Mouse (Mus musculus): Measurements from ENCODE around the gene Kcnq2. TPM values are rescaled to one million over a fixed set of nuclear protein-coding genes. Genes with fewer than 3 reads are reported as not detected.

Kcnq2 gene
- polyA plus RNA-seq, 1 experiment: not detected

DNA sequence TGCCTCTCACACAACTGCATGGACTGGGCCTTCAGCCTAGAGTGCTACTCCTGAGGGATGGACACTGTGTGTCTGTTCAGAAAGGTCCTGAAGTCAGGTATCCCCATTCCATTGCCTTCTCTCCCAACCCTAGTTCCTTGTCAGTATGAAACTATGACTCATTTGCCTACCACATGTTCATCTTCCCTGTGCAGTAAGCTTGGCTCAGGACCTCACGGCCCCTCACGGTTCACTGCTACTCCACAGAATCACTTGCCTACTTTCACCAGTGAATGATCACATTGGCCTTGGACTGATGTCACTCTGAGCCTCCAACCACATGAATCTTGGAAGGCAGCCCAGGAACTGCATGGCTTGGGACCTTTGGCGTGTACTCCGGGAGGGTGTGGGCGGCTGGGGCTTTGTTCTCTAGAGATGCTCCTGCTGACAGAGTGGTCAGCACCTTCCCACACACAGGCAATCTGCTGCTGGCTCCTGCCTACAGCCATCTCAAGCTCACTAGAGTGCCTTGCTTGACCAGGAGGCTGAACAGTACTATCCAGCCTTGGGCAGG, 4.6 kb upstream of the Kcnq2 start:
- H3K36me3 ChIP-seq (ENCODE audit: control insufficient read depth, insufficient read depth, low read length): no peaks in the 10 kb centered on the region
- H3K4me1 ChIP-seq (ENCODE audit: control insufficient read depth, insufficient read depth, insufficient read length): no peaks in the 10 kb centered on the region
- no peak overlapping the region for H3K4me3 ChIP-seq (ENCODE audit: extremely low read depth, insufficient read depth, insufficient read length)
- no peak for DNase-seq (ENCODE audit: low read depth in 1 of 2, low spot score in 2 of 2)
- 88% methylated on average over 5 of the region's 5 CpGs for WGBS
- peaks cover 5% of the 10 kb centered on the region for H3K27me3 ChIP-seq (ENCODE audit: control insufficient read depth, insufficient read depth, low read length)
- no peak overlapping the region for H3K27ac ChIP-seq (ENCODE audit: insufficient read depth, low read length)
- TF ChIP-seq POLR2A (IDR thresholded peaks at IDR 0.05; ENCODE audit: low read depth, low read length): no peak

DNA sequence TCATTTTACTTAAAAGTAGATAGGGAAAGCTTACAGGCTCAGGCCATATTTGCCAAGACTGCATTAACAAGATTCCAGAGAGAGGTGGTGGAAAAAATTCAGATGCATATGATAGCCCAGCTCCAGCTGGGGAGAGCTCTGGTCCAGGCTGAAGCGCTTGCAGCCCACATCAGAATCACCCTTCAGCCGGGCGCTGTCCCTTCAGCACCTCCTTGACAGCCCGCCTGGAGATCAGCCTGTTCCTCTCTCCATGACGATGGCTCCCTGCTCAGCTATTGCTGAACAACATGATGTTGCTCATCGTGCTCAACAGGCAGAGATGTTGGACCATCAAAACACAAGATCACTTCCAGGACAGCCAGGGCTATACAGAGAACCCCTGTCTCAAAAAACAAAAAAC, 1.8 kb upstream of the Kcnq2 start:
- Histone ChIP-seq H3K27me3 (ENCODE audit: control insufficient read depth, insufficient read depth, low read length) (peaks cover 12% of the 10 kb centered on the region), H3K4me1 (ENCODE audit: control insufficient read depth, insufficient read depth, insufficient read length) (no peaks in the 10 kb centered on the region), H3K27ac (ENCODE audit: insufficient read depth, low read length) (no peak overlapping the region), H3K36me3 (ENCODE audit: control insufficient read depth, insufficient read depth, low read length) (no peaks in the 10 kb centered on the region), H3K4me3 (ENCODE audit: extremely low read depth, insufficient read depth, insufficient read length) (no peak overlapping the region)
- no peak for TF ChIP-seq CTCF (IDR thresholded peaks at IDR 0.05; ENCODE audit: extremely low read depth, insufficient read depth, insufficient read length, insufficient replicate concordance)
- no peak for TF ChIP-seq POLR2A (IDR thresholded peaks at IDR 0.05; ENCODE audit: low read depth, low read length)
- no peak for DNase-seq (ENCODE audit: low read depth in 1 of 2, low spot score in 2 of 2)
- WGBS: 2% methylated on average over 6 of the region's 6 CpGs

DNA sequence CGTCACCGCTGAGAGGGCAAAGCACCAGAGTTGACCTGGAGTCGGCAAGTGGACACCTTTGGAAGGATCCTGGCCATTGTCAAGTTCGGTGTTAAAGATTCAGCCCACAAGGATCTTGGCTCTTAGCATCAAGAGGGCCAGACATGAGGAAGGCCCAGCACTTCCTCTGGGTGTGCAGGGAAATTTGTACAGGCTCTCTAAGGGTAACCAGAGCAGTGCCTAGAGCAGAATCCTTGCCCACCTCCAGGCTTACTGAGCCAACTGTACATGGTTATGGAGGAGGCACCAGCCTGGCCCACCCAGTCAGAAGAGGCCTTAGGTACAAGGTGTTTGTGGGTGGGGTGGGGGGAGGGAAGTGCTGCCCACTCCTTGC, 332 bp upstream of the Kcnq2 start:
- no peak overlapping the region for H3K4me3 ChIP-seq (ENCODE audit: extremely low read depth, insufficient read depth, insufficient read length)
- H3K27ac ChIP-seq (ENCODE audit: insufficient read depth, low read length): no peak overlapping the region
- H3K36me3 ChIP-seq (ENCODE audit: control insufficient read depth, insufficient read depth, low read length): no peaks in the 10 kb centered on the region
- no peak for DNase-seq (ENCODE audit: low read depth in 1 of 2, low spot score in 2 of 2)
- no peaks in the 10 kb centered on the region for H3K4me1 ChIP-seq (ENCODE audit: control insufficient read depth, insufficient read depth, insufficient read length)
- TF ChIP-seq POLR2A (IDR thresholded peaks at IDR 0.05; ENCODE audit: low read depth, low read length): no peak
- no peak for TF ChIP-seq CTCF (IDR thresholded peaks at IDR 0.05; ENCODE audit: extremely low read depth, insufficient read depth, insufficient read length, insufficient replicate concordance)
- peaks cover 12% of the 10 kb centered on the region for H3K27me3 ChIP-seq (ENCODE audit: control insufficient read depth, insufficient read depth, low read length)
- WGBS: 15% methylated on average over 4 of the region's 4 CpGs

DNA sequence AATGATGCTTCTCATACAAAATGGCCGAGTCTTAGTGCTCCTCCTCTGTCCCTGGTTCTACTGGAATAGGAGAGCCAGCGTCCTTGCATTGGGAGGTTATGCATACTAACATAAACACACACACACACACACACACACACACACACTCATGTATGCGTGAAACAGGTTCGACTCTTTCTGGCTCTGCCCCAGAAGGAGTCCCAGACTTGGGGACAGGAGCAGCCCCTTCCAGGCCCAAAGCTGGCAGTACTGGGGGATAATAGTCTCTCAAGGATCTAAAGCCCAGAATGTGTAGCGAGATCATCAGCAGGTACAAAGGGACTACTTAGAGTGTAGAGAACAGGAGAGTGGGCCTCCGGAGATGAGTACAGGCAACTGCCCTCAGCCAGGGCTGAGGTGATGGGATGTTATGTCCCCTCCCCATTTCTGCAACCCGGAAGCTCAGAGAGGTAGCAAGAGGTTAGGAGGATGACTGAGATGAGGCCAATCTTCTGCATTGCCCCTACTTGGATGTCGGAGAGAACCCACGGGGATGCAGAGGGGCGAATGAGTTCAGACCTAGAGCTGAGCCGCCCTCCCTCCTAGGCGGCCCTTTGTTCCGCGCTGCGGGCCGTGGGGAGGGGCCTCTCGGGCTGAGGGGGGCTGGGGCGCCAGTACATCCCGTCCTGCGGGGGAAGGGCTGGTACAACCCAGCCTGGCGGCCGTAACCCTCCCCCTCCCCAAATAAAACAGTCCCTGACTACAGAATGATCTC, 1.1 kb downstream of the Kcnq2 start:
- TF ChIP-seq POLR2A (IDR thresholded peaks at IDR 0.05; ENCODE audit: low read depth, low read length) (no peak), CTCF (IDR thresholded peaks at IDR 0.05; ENCODE audit: extremely low read depth, insufficient read depth, insufficient read length, insufficient replicate concordance) (no peak)
- DNase-seq (ENCODE audit: low read depth in 1 of 2, low spot score in 2 of 2): no peak
- H3K27ac ChIP-seq (ENCODE audit: insufficient read depth, low read length): no peak overlapping the region
- no peaks in the 10 kb centered on the region for H3K36me3 ChIP-seq (ENCODE audit: control insufficient read depth, insufficient read depth, low read length)
- H3K4me3 ChIP-seq (ENCODE audit: extremely low read depth, insufficient read depth, insufficient read length): no peak overlapping the region
- peaks cover 12% of the 10 kb centered on the region for H3K27me3 ChIP-seq (ENCODE audit: control insufficient read depth, insufficient read depth, low read length)
- H3K4me1 ChIP-seq (ENCODE audit: control insufficient read depth, insufficient read depth, insufficient read length): no peaks in the 10 kb centered on the region
- WGBS: 13% methylated on average over 22 of the region's 22 CpGs

DNA sequence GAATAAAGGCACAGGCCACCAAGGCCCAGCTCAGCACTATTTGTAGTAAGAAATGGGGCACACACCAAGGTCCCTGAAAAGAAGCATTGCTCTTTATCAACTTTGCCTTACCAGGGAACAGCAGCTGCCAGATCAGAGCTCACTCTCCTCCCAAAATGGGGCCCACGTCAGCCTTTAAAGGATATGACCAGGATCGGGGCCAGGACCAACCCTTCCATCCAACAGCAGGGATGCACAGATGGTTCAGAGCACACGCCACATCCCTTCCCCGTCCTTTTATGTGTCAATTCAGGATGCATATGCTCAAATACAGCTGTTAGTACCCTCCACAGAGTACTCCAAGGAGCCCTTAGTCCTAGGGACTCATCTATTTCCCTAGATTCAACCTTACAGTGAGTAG, 4.9 kb downstream of the Kcnq2 start:
- no peak overlapping the region for H3K27ac ChIP-seq (ENCODE audit: insufficient read depth, low read length)
- no peaks in the 10 kb centered on the region for H3K4me1 ChIP-seq (ENCODE audit: control insufficient read depth, insufficient read depth, insufficient read length)
- no peak overlapping the region for H3K4me3 ChIP-seq (ENCODE audit: extremely low read depth, insufficient read depth, insufficient read length)
- 68% methylated on average over 4 of the region's 4 CpGs for WGBS
- DNase-seq (ENCODE audit: low read depth in 1 of 2, low spot score in 2 of 2): no peak
- TF ChIP-seq CTCF (IDR thresholded peaks at IDR 0.05; ENCODE audit: extremely low read depth, insufficient read depth, insufficient read length, insufficient replicate concordance) (no peak), POLR2A (IDR thresholded peaks at IDR 0.05; ENCODE audit: low read depth, low read length) (no peak)
- peaks cover 12% of the 10 kb centered on the region for H3K27me3 ChIP-seq (ENCODE audit: control insufficient read depth, insufficient read depth, low read length)
- no peaks in the 10 kb centered on the region for H3K36me3 ChIP-seq (ENCODE audit: control insufficient read depth, insufficient read depth, low read length)

DNA sequence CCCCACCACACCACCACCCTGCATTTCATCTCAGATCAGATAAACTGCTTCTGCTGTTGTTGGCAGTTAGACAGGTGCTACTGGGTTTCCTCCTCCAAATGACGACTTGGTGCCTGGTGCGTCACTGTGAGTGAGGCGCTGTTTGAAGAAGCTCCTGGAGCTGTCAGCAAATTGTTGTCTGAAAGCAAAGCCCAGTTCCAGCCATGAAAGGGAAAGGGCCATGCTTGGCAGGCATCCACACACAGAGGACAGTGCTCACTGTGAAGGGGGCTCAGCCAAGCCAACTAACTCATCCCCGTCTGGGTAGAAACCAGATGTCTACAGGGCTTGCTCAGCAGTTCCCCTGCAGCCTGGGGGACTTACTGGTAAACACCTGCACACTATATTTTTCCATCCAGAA, 6.1 kb downstream of the Kcnq2 start:
- no peak overlapping the region for H3K4me3 ChIP-seq (ENCODE audit: extremely low read depth, insufficient read depth, insufficient read length)
- no peaks in the 10 kb centered on the region for H3K36me3 ChIP-seq (ENCODE audit: control insufficient read depth, insufficient read depth, low read length)
- TF ChIP-seq POLR2A (IDR thresholded peaks at IDR 0.05; ENCODE audit: low read depth, low read length) (no peak), CTCF (IDR thresholded peaks at IDR 0.05; ENCODE audit: extremely low read depth, insufficient read depth, insufficient read length, insufficient replicate concordance) (no peak)
- H3K27ac ChIP-seq (ENCODE audit: insufficient read depth, low read length): no peak overlapping the region
- no peaks in the 10 kb centered on the region for H3K27me3 ChIP-seq (ENCODE audit: control insufficient read depth, insufficient read depth, low read length)
- H3K4me1 ChIP-seq (ENCODE audit: control insufficient read depth, insufficient read depth, insufficient read length): no peaks in the 10 kb centered on the region
- no peak for DNase-seq (ENCODE audit: low read depth in 1 of 2, low spot score in 2 of 2)
- 68% methylated on average over 4 of the region's 4 CpGs for WGBS

DNA sequence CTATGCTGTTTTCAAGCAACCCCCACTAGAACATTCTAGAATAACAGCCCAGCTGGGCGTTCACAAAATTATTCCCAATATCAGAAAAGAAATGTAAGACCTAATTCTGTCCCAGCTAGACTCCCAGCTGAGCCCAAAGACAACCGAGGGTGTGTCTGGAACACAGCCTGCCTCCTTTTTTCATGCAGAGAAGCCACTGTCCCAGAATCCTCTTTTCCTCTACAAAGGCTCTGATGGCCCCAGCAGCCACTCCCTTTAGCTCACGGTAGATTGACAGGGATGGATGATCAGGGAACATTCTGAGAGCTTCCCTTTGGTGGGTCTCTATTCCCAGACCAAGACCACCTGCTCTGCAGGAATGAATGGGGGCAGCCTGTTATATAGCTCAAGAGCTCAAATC, 7.3 kb downstream of the Kcnq2 start:
- H3K4me1 ChIP-seq (ENCODE audit: control insufficient read depth, insufficient read depth, insufficient read length): no peaks in the 10 kb centered on the region
- WGBS: 47% methylated on average over 3 of the region's 3 CpGs
- TF ChIP-seq CTCF (IDR thresholded peaks at IDR 0.05; ENCODE audit: extremely low read depth, insufficient read depth, insufficient read length, insufficient replicate concordance) (no peak), POLR2A (IDR thresholded peaks at IDR 0.05; ENCODE audit: low read depth, low read length) (no peak)

More for the DNA sequence above, 7.3 kb downstream of the Kcnq2 start:
- Histone ChIP-seq H3K4me3 (ENCODE audit: extremely low read depth, insufficient read depth, insufficient read length) (no peak overlapping the region), H3K27me3 (ENCODE audit: control insufficient read depth, insufficient read depth, low read length) (no peaks in the 10 kb centered on the region), H3K27ac (ENCODE audit: insufficient read depth, low read length) (no peak overlapping the region), H3K36me3 (ENCODE audit: control insufficient read depth, insufficient read depth, low read length) (no peaks in the 10 kb centered on the region)
- no peak for DNase-seq (ENCODE audit: low read depth in 1 of 2, low spot score in 2 of 2)

All from spleen, adult 2 months (tissue).